Mouse (Mus musculus): ENCODE data around the gene Gm49450.
"Not testable (repeated sequence)": the region's sequence is repeated elsewhere in the genome, so short reads cannot be mapped to it uniquely, and the experiment has no call there.

Gene Gm49450

GRCm38 (mm10) chr15:98985240-98985981 lies 32.1 kb upstream of the Gm49450 start:
- DNase-seq (ENCODE audit: low spot score), result peak; percentile 74

GRCm38 (mm10) chr15:98984681-98985080 lies 31.3 kb upstream of the Gm49450 start:
- peak; percentile 70 for DNase-seq (ENCODE audit: low spot score)

GRCm38 (mm10) chr15:98983431-98984081 lies 30.2 kb upstream of the Gm49450 start:
- no peak for DNase-seq (ENCODE audit: low spot score)

- no peak for DNase-seq (ENCODE audit: low spot score)
These were observed 28.7 kb upstream of the Gm49450 start for GRCm38 (mm10) chr15:98982100-98982499.

- DNase-seq (ENCODE audit: low spot score), result no peak
These were observed 26.8 kb upstream of the Gm49450 start for GRCm38 (mm10) chr15:98980012-98980614.

- no peak for DNase-seq (ENCODE audit: low spot score)
These were observed 25.2 kb upstream of the Gm49450 start for GRCm38 (mm10) chr15:98978409-98979172.

GRCm38 (mm10) chr15:98977759-98978408 lies 24.5 kb upstream of the Gm49450 start:
- DNase-seq (ENCODE audit: low spot score), result peak; percentile 90

- DNase-seq (ENCODE audit: low spot score), result no peak
These were observed 23.7 kb upstream of the Gm49450 start for GRCm38 (mm10) chr15:98976763-98977758.

GRCm38 (mm10) chr15:98973015-98973614 lies 19.8 kb upstream of the Gm49450 start:
- no peak for DNase-seq (ENCODE audit: low spot score)

GRCm38 (mm10) chr15:98971576-98972320 lies 18.4 kb upstream of the Gm49450 start:
- DNase-seq (ENCODE audit: low spot score), result not testable (repeated sequence)

- no peak for DNase-seq (ENCODE audit: low spot score)
These were observed 17.8 kb upstream of the Gm49450 start for GRCm38 (mm10) chr15:98971111-98971510.

- no peak for DNase-seq (ENCODE audit: low spot score)
These were observed 16.2 kb upstream of the Gm49450 start for GRCm38 (mm10) chr15:98969372-98970101.

GRCm38 (mm10) chr15:98968701-98969371 lies 15.5 kb upstream of the Gm49450 start:
- peak; percentile 81 for DNase-seq (ENCODE audit: low spot score)

- no peak for DNase-seq (ENCODE audit: low spot score)
These were observed 6.2 kb upstream of the Gm49450 start for GRCm38 (mm10) chr15:98959531-98959930.

- DNase-seq (ENCODE audit: low spot score), result no peak
These were observed 5.6 kb upstream of the Gm49450 start for GRCm38 (mm10) chr15:98958901-98959420.

- no peak for DNase-seq (ENCODE audit: low spot score)
These were observed 4.1 kb upstream of the Gm49450 start for GRCm38 (mm10) chr15:98957475-98957874.

- DNase-seq (ENCODE audit: low spot score), result no peak
These were observed 2.6 kb upstream of the Gm49450 start for GRCm38 (mm10) chr15:98956000-98956399.

GRCm38 (mm10) chr15:98955324-98955723 lies 2.0 kb upstream of the Gm49450 start:
- no peak for DNase-seq (ENCODE audit: low spot score)

Measured in testis, postnatal 10 days (tissue).